Mouse (Mus musculus): Measurements from ENCODE around the gene Ccnd1. TPM values are rescaled to one million over a fixed set of nuclear protein-coding genes. Genes with fewer than 3 reads are reported as not detected.
A peak's percentile ranks its signal among the peaks of the same experiment; 100 is the strongest.

The Ccnd1 gene
- total RNA-seq (2021) = 10 to 100 TPM; 82.7 to 84.8 TPM
- long read RNA-seq, experiment 1, transcript Ccnd1-201 (5 exons, 3,740 nt) = major isoform, 26 of 55 reads
- long read RNA-seq, experiment 1, partial matches to known transcripts = 4 of 55 reads
- long read RNA-seq, experiment 1, other reads (novel, unspliced or antisense) = 25 of 55 reads
- long read RNA-seq, experiment 2, transcript Ccnd1-201 (5 exons, 3,740 nt) = major isoform, 24 of 40 reads
- long read RNA-seq, experiment 2, partial matches to known transcripts = 15 of 40 reads
- long read RNA-seq, experiment 2, other reads (novel, unspliced or antisense) = 1 of 40 reads

DNA sequence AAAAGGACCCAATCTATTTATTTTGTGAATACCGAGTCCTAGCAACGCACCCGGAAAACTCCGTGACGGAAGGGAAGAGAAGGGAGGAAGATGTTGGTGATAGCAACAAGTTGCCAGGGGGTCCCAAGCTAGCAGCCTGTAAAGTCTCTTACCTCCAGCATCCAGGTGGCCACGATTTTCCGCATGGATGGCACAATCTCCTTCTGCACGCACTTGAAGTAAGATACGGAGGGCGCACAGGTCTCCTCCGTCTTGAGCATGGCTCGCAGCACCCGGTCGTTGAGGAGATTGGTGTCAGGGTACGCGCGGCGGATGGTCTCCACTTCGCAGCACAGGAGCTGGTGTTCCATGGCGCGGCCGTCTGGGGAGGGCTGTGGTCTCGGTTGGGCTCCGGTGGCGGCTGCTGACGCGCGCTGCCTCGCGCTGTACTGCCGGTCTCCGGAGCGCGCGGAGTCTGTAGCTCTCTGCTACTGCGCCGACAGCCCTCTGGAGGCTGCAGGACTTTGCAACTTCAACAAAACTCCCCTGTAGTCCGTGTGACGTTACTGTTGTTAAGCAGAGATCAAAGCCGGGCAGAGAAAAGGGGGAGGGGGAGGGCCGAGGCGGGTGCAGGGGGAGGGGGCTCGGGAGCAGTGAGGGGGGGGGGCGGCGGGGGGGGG lies at the start of gene Ccnd1:
TSS of gene Ccnd1 (minus strand) at position 582 of the 659 bp plus-strand sequence.
- DNase-seq (ENCODE audit: low spot score in 2 of 2) = peak in 1 of 2 experiments; percentile 69

- no peak for DNase-seq (ENCODE audit: low spot score in 2 of 2)
These were observed 49.1 kb upstream of the Ccnd1 start for GRCm38 (mm10) chr7:144988856-144989255.

GRCm38 (mm10) chr7:144985100-144985499 lies 45.4 kb upstream of the Ccnd1 start:
- no peak for DNase-seq (ENCODE audit: low spot score in 2 of 2)

GRCm38 (mm10) chr7:144982358-144983110 lies 42.8 kb upstream of the Ccnd1 start:
- DNase-seq (ENCODE audit: low spot score in 2 of 2) = no peak

DNA sequence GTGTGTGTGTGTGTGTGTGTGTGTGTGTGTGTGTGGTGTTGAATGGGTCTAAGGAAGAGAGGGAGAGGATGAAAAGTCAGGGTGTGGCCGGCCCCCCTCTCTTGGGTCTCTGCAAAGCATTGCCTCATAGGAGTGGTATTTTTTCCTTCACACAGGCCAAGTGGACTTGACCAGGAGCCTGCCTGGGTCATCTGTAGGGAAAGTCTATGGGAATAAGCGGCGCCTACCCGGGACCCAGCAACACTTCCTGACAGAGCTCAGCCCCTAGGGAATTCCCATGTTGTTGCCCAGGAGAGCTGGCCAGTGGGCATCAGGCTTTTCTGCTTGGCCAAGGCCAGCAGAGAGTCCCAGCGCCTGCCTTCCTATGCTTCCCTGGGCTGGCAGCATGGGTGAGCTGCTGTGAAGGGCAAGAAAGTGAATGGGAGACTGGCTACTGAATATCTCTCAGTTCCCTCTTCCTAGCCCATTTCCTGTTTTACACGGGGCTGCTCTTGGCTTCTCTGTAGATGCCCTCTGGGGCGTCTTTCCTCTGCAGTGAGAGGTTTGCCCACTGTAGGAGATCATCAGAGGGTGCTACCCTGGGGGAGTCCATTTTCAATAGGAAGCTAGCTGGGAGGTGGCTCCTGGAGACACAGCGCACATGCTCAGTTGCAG lies 41.8 kb upstream of the Ccnd1 start:
- DNase-seq (ENCODE audit: low spot score in 2 of 2) = no peak

DNA sequence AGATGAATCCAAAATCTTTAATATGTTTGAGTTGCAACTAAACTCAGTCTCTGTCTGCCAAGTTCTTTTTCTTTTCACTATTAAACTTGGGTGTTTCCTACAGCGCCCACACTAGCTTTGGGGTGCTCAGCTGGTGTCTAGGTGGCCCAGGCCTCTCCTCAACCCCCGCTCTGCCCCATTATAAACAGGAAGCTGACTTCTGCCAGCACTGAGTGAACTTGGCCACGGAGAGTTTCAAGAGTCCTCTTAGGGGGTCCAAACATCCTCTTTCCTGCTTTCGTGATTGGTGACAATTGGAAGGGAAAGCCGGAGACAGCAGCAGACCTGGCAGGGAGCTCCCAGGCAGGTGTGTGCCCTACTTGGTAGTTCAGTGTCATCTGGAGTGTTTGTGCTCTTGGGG lies 40.1 kb upstream of the Ccnd1 start:
- no peak for DNase-seq (ENCODE audit: low spot score in 2 of 2)

DNA sequence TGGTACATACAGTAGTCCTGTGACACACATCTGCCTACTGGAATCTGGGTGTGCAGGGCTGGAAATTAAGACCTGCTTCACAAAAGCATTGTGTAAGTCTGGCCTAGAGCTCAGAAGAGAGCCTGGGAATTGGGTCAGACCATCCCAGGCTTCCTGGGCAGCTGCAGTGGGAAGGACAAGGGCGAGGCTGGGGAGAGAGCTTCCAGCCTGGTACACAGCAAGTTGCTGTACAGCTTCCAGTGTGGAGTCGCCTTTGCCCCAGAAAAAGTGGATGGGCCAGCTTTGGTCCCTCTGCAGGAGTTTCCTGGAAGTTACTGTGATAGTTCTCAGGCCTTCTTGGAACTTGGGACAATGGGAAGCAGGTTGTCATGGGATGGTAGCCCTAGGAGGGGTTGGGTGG lies 37.4 kb upstream of the Ccnd1 start:
- DNase-seq (ENCODE audit: low spot score in 2 of 2) = no peak

DNA sequence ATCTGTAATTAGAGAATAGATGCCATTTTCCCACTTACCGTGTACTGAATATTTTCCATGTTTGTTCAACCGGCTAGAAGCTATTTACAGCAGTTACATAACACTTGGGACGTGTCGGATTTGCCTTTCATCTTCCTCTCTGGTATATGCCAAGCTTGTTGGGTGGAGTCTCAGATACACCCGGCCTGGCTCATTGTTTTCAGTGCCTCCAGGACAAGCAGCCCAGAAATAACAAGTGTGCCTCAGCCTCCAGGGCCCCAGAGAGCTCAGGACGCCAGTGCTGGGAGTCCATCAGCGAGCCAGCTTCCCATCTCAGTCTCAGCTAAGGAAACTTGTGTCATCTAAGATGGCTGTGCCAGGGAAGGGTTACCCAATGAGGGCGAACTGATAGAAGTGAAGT lies 33.7 kb upstream of the Ccnd1 start:
- no peak for DNase-seq (ENCODE audit: low spot score in 2 of 2)

GRCm38 (mm10) chr7:144971769-144972168 lies 32.0 kb upstream of the Ccnd1 start:
- DNase-seq (ENCODE audit: low spot score in 2 of 2) = no peak

GRCm38 (mm10) chr7:144970997-144971768 lies 31.5 kb upstream of the Ccnd1 start:
- DNase-seq (ENCODE audit: low spot score in 2 of 2) = no peak

- DNase-seq (ENCODE audit: low spot score in 2 of 2) = no peak
These were observed 26.2 kb upstream of the Ccnd1 start for GRCm38 (mm10) chr7:144965893-144966292.

- DNase-seq (ENCODE audit: low spot score in 2 of 2) = no peak
These were observed 24.6 kb upstream of the Ccnd1 start for GRCm38 (mm10) chr7:144964316-144964715.

GRCm38 (mm10) chr7:144963911-144964310 lies 24.2 kb upstream of the Ccnd1 start:
- DNase-seq (ENCODE audit: low spot score in 2 of 2) = no peak

DNA sequence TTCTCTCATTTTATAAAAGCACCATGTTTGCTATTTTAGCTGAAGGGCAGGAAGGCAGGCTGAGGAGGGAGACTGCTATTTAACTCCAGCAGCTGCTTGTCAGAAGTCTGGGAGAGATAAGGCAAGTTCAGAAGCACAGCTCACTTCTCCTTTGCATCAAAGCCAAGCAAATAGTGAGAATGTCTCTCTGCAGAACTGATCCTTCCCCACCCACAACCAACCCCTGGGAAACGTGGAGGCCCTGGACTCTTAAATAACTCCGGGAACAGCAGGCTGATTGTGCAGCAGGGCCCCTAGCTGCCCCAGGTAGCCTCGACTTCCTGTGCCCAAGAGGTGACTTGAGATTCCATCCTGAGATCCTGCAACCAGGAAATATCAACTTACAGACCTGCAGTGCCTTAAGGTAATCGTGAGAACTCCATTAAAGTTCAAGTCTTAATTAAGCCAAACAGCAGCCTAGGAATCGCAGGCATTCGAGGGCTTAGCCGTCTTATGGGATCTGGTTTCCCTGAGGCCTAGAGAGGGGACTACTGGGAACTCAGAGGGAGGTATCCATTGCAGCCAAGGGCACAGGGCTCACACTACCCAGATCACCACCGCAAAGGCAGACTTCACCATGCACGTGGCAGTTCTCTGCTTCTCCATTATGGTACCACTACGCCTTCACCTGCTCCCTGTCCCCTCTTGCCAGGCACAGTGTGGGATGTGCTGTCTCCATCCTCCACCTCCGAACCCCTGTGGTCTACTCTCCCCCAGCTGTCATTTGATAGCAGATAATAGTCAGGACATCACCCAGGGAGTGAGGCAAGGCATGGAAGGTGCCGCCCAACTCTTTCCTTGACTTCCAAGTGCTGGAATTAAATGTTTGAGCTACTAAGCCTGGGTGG lies 19.0 kb upstream of the Ccnd1 start:
- DNase-seq (ENCODE audit: low spot score in 2 of 2) = no peak

- DNase-seq (ENCODE audit: low spot score in 2 of 2) = peak in 1 of 2 experiments; percentile 77
These were observed 3.5 kb upstream of the Ccnd1 start for GRCm38 (mm10) chr7:144943254-144943653.

- DNase-seq (ENCODE audit: low spot score in 2 of 2) = no peak
These were observed 3.0 kb upstream of the Ccnd1 start for GRCm38 (mm10) chr7:144942744-144943135.

GRCm38 (mm10) chr7:144942071-144942743 lies 2.5 kb upstream of the Ccnd1 start:
- DNase-seq (ENCODE audit: low spot score in 2 of 2) = no peak

DNA sequence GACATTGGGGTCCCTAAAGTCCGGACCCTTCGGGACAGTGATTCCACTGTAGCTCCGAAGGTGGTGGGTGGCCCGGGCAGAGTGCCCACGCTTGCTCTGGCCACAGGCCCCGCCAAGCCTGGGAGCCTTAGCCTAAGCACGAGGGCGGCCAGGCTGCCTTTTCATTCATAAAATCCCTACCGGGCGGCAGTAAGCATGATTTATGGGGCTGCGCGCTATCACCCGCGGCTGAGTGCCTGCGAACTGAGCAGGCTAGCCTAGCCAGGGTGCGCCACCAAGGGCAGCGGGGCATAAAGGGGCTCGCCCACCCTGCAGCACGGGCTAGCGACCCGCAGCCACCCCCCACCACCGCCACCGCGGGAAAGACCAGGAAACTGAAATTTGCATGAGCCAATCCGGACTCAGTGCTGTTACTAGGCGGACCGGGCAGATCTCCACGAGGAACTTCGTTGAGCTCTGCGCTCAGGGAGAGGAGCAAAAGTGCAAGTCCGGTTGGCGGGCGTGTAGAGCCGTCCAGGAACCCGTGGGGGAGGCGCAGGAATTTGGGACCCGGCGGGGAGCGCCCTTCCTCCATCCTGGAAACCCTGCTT lies 1.6 kb upstream of the Ccnd1 start:
- DNase-seq (ENCODE audit: low spot score in 2 of 2) = peak; percentile 69 to 88

GRCm38 (mm10) chr7:144940585-144940984 lies 860 bp upstream of the Ccnd1 start:
- no peak for DNase-seq (ENCODE audit: low spot score in 2 of 2)

All from gastrocnemius, postnatal 4 days (tissue).